Mouse (Mus musculus) testis, adult 2 months (tissue): ENCODE results near the gene Apopt1.

Experiments
- CTCF ChIP-seq: fragments of 200-500 bp; IDR thresholded peaks from 2 replicates; pipeline ENCODE4 v1.5.1; 2012; ENCODE audit warnings: low read depth, mild to moderate bottlenecking, inconsistent platforms, low read length, moderate library complexity; ENCODE audit not compliant: control insufficient read depth, insufficient read depth, insufficient replicate concordance
- POLR2A ChIP-seq: fragments of 200-500 bp; IDR thresholded peaks from 2 replicates; pipeline ENCODE4 v1.6.1; 2012; ENCODE audit warnings: low read depth, mild to moderate bottlenecking, inconsistent platforms, low read length, moderate library complexity; ENCODE audit not compliant: control insufficient read depth

GRCm38 (mm10) chr12:111731822-111732807 lies 19.1 kb downstream of the Apopt1 start:
- TF ChIP-seq CTCF (peak; percentile 83; the same call in 1 of the 2 replicates), POLR2A (no peak)
